Mouse (Mus musculus) kidney, postnatal 4 days (tissue): ENCODE measurements around the gene Paxip1.

ENCODE experiments used
- DNase-seq, 2 experiments: peaks; one replicate each; pipeline ENCODE4 v3.0.0; 2021; ENCODE audit warnings: mixed read lengths in 2 of 2

Gene Paxip1

DNA sequence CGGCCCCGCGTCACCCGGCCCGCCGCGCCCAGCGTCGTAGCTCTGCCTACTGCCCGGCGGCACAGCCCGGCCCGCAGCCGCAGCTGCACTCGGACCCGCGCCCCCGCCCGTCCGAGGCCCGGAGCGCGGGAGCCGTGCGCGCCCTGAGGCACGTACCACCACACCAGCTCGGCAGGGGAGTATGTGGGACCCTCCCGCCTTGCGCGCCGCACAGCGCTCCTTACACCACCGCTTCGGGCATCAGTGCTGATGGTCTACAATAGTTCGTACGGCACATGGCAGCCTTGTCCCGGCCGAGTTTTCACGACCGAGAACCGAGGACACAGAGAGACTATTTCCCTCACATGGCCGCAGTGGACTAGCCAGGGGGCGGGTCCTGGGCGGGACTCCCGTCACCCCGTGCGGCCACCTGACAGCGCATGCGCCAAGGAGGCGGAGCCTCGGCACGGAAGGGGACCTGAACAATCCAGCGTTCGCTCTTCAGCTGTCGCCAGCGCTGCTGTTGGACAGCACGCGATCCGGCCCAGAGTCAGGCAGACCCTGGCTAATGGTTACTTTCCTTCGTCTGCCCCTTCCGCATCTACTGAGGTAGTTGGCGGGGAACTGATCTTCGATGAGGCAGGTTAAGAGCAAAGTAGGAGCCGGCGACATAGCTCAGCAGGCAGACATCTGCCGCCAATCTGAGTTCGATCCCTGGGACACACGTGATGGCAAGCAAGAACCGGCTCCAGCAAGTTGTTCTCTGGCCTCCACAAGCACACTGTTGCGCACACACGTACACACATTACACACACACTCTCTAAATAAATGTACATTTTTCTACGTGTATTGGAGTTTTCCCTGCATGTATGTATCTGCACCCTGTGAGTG, at the start of gene Paxip1:
TSS of gene Paxip1 (minus strand) at position 389 of the 870 bp plus-strand sequence.
- peak; percentile 98 to 99 for DNase-seq

DNA sequence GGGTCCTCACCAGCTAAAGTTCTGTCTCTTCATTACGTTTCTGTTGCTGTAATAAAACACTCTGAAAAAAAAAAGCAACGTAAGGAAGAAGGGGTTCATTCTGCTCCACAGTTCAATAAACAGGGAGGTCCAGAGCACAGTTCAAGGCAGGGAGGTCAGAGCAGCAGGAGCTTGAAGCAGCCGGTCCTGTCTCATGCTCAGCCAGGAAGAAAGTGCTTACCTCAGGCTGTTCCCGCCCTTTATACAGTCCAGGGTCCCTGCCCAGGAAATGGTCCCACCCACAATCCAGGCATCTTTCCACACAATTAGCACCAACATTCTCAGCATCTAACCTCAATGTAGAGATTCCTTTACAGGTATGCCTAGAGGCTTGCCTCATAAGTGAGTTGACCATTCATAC, 46.6 kb upstream of the Paxip1 start:
- no peak for DNase-seq

DNA sequence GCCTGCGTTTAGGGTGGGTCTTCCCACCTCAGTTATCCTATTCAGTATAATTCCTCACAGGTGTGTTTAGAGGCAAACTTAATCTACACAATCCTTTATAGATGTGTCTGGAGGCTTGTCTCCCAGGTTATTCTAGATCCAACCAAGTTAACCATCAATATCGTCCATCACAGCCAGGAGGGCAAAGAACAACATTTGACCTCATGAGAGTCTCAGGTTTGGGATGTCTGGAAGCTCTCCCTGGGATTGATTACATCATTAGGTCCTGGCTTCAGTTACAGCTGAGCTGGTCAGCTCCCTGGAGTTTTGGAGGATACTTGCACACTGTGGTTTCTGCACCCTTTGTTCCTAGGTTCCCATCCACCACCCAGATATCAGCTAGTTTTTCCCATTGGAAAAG, 43.6 kb upstream of the Paxip1 start:
- DNase-seq = no peak

DNA sequence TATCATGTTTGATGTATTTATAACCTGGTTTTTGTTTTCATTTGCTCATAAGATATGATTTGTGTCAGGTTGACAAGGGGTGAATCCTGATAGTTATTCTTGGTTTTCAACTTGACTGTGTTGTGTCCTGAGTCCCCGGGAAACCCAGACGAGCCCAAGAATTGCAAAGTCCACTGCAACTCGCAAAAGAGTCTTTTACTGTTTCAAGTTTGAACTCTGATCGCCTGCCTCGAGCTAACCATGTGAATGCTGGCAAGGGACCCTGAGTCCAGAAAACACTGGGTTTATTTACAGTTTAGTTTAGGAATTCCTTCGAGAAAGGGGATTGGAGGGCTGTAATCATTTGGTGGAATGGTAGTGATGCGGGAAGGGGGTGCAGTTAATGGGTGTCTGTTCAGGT, 36.5 kb upstream of the Paxip1 start:
- DNase-seq = no peak

DNA sequence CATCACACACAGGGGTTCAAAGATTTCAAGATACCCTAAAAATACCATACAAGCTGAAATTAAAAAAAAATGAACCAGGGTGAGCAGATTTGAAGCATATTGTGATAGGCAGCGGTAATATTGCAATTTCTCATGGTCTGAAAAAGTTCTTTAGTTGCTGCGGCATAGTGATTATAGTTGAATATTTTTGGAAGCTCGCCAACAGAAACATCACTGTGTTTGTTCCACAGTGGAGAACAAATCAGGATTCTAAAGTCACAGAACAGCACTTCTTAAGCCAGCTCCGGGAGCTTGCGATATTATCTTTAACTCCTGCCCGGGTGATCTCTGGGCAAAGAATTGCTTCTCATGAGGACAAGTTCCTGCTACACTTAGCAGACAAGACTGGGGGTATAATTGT, 29.7 kb upstream of the Paxip1 start:
- no peak for DNase-seq

DNA sequence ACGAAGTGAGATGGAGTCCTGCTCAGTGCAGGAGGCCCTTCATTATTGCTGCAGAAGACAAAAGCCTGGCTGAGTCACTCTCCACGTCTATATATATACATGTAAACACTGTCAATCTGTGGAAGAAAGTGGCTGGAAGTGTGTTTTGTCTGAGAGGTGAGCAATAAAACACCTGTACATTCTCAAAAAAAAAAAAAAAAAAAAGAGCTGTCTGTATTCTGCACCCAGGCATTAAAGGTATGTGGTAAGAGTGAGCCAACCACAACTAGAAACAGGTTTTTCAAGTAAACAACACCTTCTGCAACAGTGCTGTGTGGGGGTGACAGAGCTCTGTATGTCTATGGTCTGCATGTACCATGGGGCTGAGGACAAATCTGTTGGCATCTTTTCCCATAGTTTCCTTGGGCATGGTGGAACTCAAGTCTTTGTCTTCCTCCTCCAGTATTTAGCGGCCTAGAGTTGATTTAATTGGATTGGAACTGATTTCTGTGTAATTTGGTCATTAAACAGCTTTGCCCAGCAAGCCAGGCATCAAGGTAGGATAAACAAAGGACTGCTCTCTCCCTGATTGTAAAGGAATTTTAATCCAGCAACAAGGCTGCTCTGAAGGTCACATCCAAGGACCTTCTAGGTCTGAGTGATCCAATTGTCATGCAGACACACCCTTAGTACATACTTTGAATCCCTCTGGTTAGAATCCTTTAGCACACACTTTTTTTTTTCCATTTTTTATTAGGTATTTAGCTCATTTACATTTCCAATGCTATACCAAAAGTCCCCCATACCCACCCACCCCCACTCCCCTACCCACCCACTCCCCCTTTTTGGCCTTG, 27.6 kb upstream of the Paxip1 start:
- DNase-seq = no peak

DNA sequence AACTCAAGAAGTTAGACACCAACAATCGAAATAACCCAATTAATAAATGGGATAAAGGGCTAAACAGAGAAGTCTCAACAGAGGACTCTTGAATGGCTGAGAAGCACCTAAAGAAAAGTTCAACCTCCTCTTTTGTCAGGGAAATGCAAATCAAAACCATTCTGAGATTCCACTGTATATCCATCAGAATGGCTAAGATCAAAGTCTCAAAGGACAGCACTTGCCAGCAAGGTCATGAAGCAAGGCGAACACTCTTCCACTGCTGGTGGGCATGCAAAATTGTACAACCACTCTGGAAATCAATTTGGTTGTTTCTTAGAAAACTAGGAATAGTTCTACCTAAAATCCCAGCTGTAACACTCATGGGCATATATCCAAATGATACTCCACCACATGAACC, 22.8 kb upstream of the Paxip1 start:
- DNase-seq = no peak

DNA sequence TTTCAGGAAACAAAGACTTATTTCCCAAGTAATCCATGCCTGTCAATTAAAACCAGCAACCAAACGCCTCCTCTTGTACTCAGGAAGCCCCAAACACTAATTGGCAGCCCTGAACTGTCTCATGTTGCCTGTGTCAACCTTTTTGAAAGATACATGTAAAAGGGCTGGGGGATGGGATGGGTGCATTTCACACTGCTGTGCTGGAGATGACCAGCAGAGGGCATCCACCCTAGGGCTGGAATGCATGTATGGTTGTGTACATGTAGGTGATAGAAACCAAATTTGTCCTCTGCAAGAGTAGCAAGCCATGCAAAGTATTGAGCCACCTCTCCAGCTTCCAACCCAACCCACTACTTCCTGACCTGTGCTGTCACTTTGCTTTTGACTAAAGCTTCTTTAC, 2.4 kb upstream of the Paxip1 start:
- DNase-seq = peak; percentile 81 to 82

DNA sequence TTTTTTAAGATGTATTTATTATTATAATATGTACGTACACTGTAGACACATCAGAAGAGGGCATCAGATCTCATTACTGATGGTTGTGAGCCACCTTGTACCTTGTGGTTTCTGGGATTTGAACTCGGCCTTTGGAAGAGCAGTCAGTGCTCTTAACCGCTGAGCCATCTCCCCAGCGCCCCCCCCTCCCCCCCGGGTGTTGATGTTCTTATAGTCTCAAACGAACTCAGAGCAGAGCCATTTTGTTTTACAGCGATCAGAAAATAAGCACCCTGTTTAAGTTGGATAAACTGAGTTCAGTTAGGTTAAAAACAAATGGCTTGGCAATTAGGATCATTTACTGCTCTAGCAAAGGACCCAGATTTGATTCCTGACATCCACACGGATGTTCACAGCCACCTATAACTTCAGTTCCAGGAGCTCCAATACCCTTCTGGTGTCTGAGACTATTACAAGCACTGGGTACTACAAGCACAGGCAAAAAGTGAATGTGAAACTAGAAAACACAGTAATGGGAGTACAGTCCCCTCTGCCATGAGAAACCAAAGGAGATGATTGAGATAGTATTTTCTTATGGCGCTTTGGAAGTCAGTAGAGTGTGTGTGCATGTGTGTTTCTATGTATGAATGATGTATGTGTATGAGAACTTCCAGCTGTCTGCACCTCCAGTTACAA, 1.2 kb upstream of the Paxip1 start:
- no peak for DNase-seq

DNA sequence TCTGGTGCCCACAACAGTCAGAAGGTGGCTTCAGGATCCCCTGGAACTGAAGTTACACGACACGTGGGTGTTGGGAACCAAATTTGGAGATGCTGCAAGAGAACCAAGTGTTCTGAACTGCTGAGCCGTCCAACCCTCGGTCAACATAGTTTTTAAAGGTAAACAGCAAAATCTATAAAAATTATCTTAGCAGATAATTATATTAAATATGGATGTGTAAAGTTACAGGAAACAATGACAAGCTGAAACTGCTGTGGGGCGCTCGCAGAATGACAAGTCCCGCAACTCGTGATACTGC, 631 bp upstream of the Paxip1 start:
- DNase-seq = no peak

DNA sequence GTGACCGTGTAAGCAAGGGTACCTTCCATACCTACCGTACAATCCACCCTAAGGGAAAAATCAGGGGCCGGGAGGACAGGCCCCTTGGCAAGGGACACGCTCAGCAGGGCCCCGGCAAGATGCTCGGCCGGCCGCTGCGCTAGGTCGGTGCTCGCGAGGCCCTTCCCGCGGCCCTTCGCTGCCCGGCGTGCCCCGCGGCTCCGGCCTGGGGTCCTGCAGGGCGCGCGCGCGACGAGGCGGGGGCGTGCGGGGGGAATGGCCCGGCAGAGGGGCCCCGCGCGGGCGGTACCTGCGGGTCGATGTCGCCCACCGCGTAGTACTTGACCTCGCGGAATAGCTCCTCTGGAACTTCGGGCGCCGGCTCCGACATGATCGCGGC, 592 bp downstream of the Paxip1 start:
- peak; percentile 90 to 95 for DNase-seq

DNA sequence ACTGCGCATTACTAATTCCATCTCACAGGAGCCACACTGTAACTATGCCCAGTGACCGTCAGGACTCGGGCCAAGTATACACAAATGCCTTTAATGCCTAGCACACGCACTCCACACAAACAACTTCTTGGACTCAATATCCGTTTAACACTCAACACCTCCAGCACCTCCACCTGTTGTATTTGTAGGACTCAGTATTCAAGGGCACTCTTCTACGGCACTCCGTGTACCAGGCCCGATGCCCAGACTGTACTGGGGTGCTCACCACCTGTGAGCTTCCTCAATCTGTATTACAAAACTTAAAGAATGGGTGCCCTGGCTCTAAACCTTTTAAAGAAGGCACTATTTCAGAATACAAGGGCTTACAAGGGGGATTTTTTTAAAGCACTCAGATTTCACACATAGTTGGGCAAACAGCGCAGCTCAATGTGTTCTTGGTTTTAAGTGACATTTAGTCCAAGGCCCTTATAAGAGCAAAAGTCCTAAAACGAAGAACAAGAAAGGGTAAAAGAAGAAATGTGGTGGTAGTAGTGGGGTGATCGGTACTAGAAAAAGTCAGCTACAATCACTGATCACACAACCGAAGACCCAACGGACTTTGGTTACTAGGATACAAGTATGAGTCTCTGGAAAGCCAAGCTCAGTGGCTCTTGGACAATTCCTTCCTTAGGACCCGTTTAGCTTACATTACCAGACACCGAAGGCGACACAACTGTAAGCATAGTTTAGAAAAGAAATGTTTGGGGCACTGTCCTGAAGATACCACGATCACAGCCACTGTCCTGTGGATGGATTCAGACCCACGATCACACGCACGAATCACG, 1.2 kb downstream of the Paxip1 start:
- DNase-seq = peak in 1 of 2 experiments; percentile 5

DNA sequence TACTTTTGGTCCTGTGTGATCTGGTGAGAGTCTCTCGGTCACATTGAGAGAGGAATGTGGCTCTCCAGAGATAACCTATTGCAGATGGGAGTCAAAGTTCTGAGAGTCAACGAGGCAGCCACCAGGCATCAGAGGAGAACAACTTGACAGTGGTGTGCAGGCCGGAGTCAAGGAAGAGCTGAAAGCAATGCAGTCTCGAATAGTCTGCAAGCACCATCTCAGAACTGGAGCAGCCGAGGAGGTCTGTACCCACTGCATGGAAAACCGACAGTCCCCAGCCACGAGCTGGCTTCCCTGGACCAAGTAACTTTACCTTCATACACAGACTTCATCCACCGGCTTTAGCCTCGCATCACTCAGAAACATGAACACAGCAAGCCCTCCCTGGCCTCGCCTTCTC, 1.9 kb downstream of the Paxip1 start:
- no peak for DNase-seq

DNA sequence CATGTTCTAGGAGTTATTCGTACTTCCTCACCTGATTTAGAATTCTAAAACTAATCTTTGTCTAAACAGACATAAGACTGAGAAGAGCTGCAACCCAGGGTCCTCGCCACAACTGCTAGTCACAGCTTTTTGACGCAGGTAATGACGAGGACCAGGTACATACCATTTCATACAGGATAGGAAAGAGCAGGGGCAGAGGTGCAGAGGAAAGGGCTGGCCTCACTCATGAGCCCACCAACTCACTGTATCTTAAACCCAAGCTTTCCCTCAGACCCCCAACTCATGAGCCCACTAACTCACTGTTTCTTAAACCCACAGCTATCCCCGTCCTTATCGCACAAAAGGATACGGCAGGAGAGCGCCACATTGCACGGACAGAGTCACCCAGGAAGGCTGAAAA, 8.1 kb downstream of the Paxip1 start:
- no peak for DNase-seq

DNA sequence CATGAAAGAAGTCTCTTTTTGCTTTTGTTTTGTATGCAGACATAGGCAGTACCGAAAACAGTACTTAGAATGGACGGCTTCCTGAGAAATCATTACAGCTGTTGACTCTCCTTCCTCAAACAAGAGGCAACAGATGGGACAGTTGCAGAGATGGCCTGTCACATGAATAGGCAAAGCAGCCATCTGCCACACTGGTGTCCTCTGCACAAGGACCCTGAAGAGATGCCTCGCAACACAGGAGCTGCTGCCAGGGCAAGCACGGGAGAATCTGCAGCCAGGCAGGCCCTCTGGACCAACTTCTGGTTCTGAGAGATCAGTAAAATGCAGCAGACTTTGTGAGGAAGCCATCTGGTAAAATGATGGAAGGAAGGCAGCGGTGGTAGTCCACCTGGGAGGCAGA, 23.5 kb downstream of the Paxip1 start:
- no peak for DNase-seq

DNA sequence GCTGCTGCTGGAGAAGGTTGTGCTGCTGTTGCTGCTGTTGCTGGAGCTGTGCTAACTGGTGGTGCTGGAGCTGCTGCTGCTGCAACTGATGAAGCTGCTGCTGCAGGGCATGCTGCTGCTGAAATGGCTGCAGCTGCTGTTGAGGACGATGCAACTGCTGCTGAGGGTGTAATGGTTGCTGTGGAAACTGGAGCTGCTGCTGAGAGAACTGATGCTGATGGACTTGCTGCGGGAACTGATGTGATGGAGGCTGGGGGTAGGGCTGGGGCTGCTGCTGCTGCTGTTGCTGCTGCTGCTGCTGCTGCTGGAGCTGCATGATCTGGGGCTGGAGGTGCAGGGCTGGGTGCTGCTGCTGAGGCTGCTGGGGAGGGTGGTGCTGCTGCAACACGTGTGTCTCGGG, 25.7 kb downstream of the Paxip1 start:
- no peak for DNase-seq

DNA sequence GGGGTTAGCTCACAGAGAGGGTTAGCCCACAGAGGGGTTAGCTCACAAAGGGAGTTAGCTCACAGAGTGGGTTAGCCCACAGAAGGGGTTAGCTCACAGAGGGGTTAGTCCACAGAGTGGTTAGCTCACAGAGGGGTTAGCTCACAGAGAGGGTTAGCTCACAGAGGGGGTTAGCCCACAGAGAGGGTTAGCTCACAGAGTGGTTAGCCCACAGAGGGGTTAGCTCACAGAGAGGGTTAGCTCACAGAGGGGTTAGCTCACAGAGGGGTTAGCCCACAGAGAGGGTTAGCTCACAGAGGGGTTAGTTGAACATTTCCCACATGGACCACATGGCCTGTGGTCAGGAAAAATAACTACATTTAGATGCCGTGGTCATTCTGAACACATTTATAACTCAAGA, 46.5 kb downstream of the Paxip1 start:
- no peak for DNase-seq

DNA sequence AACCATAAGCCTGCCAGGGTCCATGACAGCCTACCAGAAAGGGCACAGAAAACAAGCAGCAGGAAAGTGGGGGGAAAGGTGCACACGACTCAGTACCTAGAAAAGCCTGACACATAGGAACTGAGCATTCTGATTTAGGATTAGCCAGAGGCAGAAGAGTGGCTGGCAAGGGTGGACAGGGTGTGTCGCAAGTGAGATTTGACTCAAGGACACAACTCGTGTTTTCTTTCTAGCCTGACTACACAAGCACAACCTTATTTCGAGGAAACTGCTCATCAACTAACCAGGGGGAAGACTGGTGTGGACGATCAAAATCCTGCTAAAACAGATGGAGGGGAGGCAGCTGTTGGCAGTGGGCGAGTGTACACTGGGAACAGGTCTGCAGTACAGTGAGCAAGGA, 52.3 kb downstream of the Paxip1 start:
- DNase-seq = no peak

DNA sequence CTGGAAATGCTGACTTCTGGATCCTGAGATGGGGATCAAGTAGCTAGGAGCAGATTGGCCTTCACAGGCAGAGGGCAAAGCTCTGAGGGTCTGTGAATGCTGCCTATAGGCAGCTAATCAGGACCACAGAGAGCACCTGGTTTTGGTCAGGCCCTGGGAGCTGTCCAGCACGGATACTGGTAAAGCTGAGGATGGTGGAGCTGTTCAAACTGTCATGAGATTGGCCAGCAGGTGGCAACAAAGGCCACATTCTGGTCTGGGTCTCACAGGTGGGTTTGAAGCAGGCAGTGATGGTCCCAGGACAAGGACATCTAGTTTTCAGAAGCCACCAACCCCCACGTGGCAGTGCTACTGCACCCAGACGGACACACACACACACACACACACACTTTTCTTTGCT, 54.3 kb downstream of the Paxip1 start:
- peak; percentile 83 to 88 for DNase-seq

DNA sequence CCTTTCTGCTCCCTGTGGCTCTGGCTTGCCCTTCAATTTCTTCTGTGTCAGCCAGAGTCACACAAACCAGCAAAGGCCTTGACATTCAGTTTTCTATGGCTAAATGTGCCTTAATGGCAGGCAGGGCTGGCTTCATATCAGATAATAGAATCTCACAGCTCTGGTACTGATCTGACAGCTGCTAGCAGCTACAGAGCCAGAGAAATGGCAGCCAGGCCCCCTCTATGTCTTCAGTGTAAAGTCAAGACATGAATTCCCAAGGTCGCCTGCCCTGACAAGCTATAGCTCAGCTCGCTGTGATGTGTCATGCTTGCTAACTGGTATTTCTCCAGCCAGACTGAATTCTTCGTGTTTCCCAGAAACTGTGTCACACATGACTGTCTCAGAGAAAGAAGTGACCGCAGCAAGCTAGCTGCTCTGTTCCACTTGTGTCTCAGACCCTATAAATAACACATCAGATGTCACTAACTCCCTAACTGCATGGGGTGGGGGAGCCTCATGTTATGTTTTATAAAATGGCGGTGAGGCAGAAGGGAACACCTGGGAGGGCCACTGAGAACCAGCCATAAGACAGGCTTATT, 59.1 kb downstream of the Paxip1 start:
- DNase-seq = no peak

DNA sequence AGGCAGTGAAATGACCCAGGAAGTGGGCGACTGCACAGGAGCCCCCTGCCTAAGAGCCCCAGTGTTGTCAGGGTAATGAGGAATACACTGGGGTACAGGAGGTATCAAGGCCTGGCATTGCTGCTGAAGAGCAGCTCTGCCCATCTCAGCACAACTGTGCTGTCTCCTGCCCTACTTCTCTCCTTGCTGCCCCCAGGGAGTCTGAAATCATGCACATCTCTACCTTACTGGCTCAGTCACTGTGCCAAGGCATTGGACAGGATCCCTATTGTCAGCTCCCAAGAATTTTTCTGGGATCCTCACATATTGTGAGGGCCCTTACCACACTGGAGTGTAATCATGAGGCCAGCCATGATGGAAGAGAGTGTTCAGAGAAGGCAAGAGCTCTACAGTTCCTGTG, 60.1 kb downstream of the Paxip1 start:
- DNase-seq = no peak

DNA sequence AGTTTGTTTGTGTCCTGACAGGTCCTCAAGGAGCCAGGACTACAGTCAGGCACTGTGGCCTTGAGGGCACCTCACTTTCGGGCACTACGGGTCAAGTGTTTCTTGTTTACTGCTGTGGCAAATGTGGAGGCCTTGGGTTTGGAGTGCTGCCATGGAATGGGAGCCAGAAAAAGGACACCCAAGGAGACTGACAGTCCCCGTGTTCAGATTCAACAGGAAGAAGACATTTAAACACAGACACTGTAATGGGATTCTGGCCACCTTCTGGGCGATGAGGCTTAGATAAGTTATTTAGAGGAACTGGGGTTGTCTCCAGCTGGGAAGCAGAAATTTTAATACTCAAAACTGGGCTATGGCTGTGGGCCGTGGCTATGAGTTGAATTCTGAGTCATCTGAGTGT, 60.8 kb downstream of the Paxip1 start:
- DNase-seq = no peak

DNA sequence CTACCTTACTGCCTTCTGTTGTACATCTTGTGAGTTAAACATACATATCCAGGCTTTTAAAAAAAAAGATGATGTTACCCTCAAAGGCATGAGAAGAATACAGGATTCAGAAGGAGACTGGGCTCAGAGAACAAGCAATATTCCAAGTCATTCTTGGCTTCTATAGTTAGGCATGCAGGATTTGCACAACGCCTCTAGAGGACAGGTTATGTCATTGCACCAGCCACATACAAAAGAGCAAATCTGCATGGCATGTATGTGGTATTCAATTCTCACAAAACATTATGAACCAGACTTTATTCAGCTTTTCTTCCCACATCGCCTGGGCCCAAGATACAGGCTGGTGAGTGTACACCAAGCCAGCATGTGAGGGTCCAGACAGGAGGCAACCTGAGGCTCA, 67.0 kb downstream of the Paxip1 start:
- DNase-seq = no peak
